ENCODE assay signal across 24 mouse cellular contexts in genomic region chr5:118914191-118914750, GRCm38 (mm10).
DNase-seq lines count a peak whose midpoint lies in the region; ATAC-seq lines count a peak whose summit lies in the region.
"Had no signal": no experiment of that assay in that cellular context is flagged by ENCODE, and none has a peak within 500 bp of the region (broad histone marks: within the 10 kb centered on the region; RNA-seq: fewer than 3 reads in every experiment).

No protein-coding gene starts in this region.

- no peak overlapping the region for H3K27ac ChIP-seq in forebrain, embryonic 14.5 days (ENCODE audit: low read depth, low read length)
- H3K27ac ChIP-seq in forebrain, embryonic 13.5 days = no peak overlapping the region
- H3K27ac ChIP-seq in embryonic facial prominence, embryonic 10.5 days (replicated peaks) = peak overlapping the region; percentile 44; the same call in 1 of the 2 replicates
- H3K27ac ChIP-seq: embryonic facial prominence, embryonic 12.5 days; embryonic facial prominence, embryonic 15.5 days; gastrocnemius, adult 2 months; hindbrain, embryonic 10.5 days; hindbrain, embryonic 13.5 days; intestine, embryonic 15.5 days had no signal

- H3K9ac ChIP-seq in forebrain, embryonic 14.5 days (ENCODE audit: low read length) = no peak overlapping the region
- H3K9ac ChIP-seq in forebrain, embryonic 13.5 days = no peak overlapping the region
- H3K9ac ChIP-seq: embryonic facial prominence, embryonic 12.5 days; embryonic facial prominence, embryonic 15.5 days; hindbrain, embryonic 13.5 days; intestine, embryonic 15.5 days had no signal

- H3K4me3 ChIP-seq in forebrain, embryonic 14.5 days (ENCODE audit: low read depth, low read length) = no peak overlapping the region
- no peak overlapping the region for H3K4me3 ChIP-seq in forebrain, embryonic 13.5 days
- H3K4me3 ChIP-seq in embryonic facial prominence, embryonic 10.5 days = no peak overlapping the region
- H3K4me3 ChIP-seq: embryonic facial prominence, embryonic 12.5 days; embryonic facial prominence, embryonic 15.5 days; gastrocnemius, adult 2 months; hindbrain, embryonic 10.5 days; hindbrain, embryonic 13.5 days; intestine, embryonic 15.5 days had no signal

- no peak overlapping the region for H3K4me2 ChIP-seq in forebrain, embryonic 14.5 days (ENCODE audit: low read length)
- H3K4me2 ChIP-seq in forebrain, embryonic 13.5 days = no peak overlapping the region
- H3K4me2 ChIP-seq: embryonic facial prominence, embryonic 12.5 days; embryonic facial prominence, embryonic 15.5 days; heart, embryonic 11.5 days; hindbrain, embryonic 13.5 days; intestine, embryonic 15.5 days had no signal

- WGBS in forebrain, embryonic 14.5 days = 28% methylated on average over 6 of the region's 6 CpGs
- WGBS in forebrain, embryonic 13.5 days = 41% methylated on average over 6 of the region's 6 CpGs
- WGBS in embryonic facial prominence, embryonic 10.5 days = 56% methylated on average over 6 of the region's 6 CpGs

- H3K27me3 ChIP-seq in forebrain, embryonic 14.5 days (replicated peaks; ENCODE audit: control insufficient read depth, insufficient read depth, low read length) = no peaks in the 10 kb centered on the region
- H3K27me3 ChIP-seq in forebrain, embryonic 13.5 days = peaks cover 14% of the 10 kb centered on the region
- H3K27me3 ChIP-seq in embryonic facial prominence, embryonic 10.5 days (replicated peaks; ENCODE audit: low read depth, poor library complexity, severe bottlenecking) = no peaks in the 10 kb centered on the region
- H3K27me3 ChIP-seq: embryonic facial prominence, embryonic 12.5 days; embryonic facial prominence, embryonic 15.5 days; intestine, embryonic 15.5 days; Patski had no signal

- DNase-seq in adrenal gland, adult 2 months = peak; percentile 29
- no peak for DNase-seq in adrenal gland, postnatal 10 days
- DNase-seq in forebrain, embryonic 14.5 days (ENCODE audit: low spot score) = peak; percentile 26
- no peak for DNase-seq in embryonic facial prominence, embryonic 10.5 days (ENCODE audit: low spot score)
- peak; percentile 90 for DNase-seq in retina, postnatal 1 day
- DNase-seq in frontal cortex, postnatal 10 days (ENCODE audit: low spot score in 2 of 2) = no peak
- DNase-seq in heart, postnatal 14 days = no peak
- DNase-seq: adrenal gland, postnatal 25 days; cerebellum, adult 18-20 months; cerebellum, adult 9-10 months; cerebellum, postnatal 14 days; gastrocnemius, adult 2 months; gastrocnemius, postnatal 14 days; heart, postnatal 36 days; kidney, adult 11 months had no signal

- H3K4me1 ChIP-seq in forebrain, embryonic 14.5 days (ENCODE audit: control insufficient read depth, insufficient read depth, low read length) = 0 out of 2 replicates have a peak, but pooled peaks cover 2% of the 10 kb centered on the region
- H3K4me1 ChIP-seq in forebrain, embryonic 13.5 days = peaks cover 7% of the 10 kb centered on the region
- H3K4me1 ChIP-seq in embryonic facial prominence, embryonic 10.5 days = peaks cover 24% of the 10 kb centered on the region
- H3K4me1 ChIP-seq: embryonic facial prominence, embryonic 15.5 days; intestine, embryonic 15.5 days had no signal

- ATAC-seq in forebrain, embryonic 14.5 days = 0 out of 2 replicates have a peak, but pooled peaks have one; percentile 4
- ATAC-seq in forebrain, embryonic 13.5 days = no peak
- ATAC-seq: hindbrain, embryonic 16.5 days; intestine, embryonic 15.5 days; Patski had no signal

- H3K36me3 ChIP-seq in forebrain, embryonic 14.5 days (ENCODE audit: control insufficient read depth, insufficient read depth, low read length) = no peaks in the 10 kb centered on the region
- no peaks in the 10 kb centered on the region for H3K36me3 ChIP-seq in forebrain, embryonic 13.5 days (ENCODE audit: poor library complexity, severe bottlenecking)
- H3K36me3 ChIP-seq in embryonic facial prominence, embryonic 10.5 days (replicated peaks) = no peaks in the 10 kb centered on the region
- H3K36me3 ChIP-seq: embryonic facial prominence, embryonic 12.5 days; embryonic facial prominence, embryonic 15.5 days; hindbrain, embryonic 10.5 days; hindbrain, embryonic 13.5 days; intestine, embryonic 15.5 days had no signal

- H3K9me3 ChIP-seq in forebrain, embryonic 14.5 days (replicated peaks; ENCODE audit: control insufficient read depth, low read length) = no peaks in the 10 kb centered on the region
- H3K9me3 ChIP-seq in forebrain, embryonic 13.5 days (replicated peaks) = no peaks in the 10 kb centered on the region
- no peaks in the 10 kb centered on the region for H3K9me3 ChIP-seq in embryonic facial prominence, embryonic 10.5 days
- H3K9me3 ChIP-seq: embryonic facial prominence, embryonic 12.5 days; embryonic facial prominence, embryonic 15.5 days; hindbrain, embryonic 10.5 days; hindbrain, embryonic 13.5 days; intestine, embryonic 15.5 days had no signal

- intact Hi-C loops in heart, postnatal 14 days (cut with DNase I) = no loop called here

Comparison
In these comparisons a context has a peak if more than half of its experiments do, and no peak if none do; other contexts are left out.
1. DNase-seq: peak in adrenal gland, adult 2 months (single experiment), forebrain, embryonic 14.5 days (single experiment) and retina, postnatal 1 day (single experiment); none in adrenal gland, postnatal 10 days (single experiment), embryonic facial prominence, embryonic 10.5 days (single experiment), frontal cortex, postnatal 10 days (0 of 2) and heart, postnatal 14 days (0 of 2).